Mouse (Mus musculus) stomach, postnatal 0 days (tissue): ENCODE data around the gene Bnip1. TPM values are rescaled to one million over a fixed set of nuclear protein-coding genes. Genes with fewer than 3 reads are reported as not detected.

Experiments
- ATAC-seq: fragments of 200-750 bp; cut with Nextera tagmentation; 2 replicates; pipeline ENCODE4 v1.8.0; 2017; ENCODE audit not compliant: low FRiP score, low TSS enrichment
- DNase-seq: peaks from one replicate; pipeline ENCODE4 v3.0.0-alpha.2; 2016; ENCODE audit warnings: low spot score
- H3K27ac ChIP-seq: fragments of 300-500 bp; sonication (generic); replicated peaks from 2 replicates; pipeline ENCODE4 v1.5.1; 2014; ENCODE audit warnings: mild to moderate bottlenecking, control low read depth
- H3K27me3 ChIP-seq: fragments of 300-500 bp; sonication (generic); 2 replicates; pipeline ENCODE4 v1.6.1; 2014; ENCODE audit warnings: low read length; ENCODE audit not compliant: control insufficient read depth, insufficient read depth
- H3K36me3 ChIP-seq: fragments of 300-500 bp; sonication (generic); 2 replicates; pipeline ENCODE4 v1.6.1; 2014; ENCODE audit warnings: low read length, mixed read lengths; ENCODE audit not compliant: control insufficient read depth, insufficient read depth
- H3K4me1 ChIP-seq: fragments of 300-500 bp; sonication (generic); replicated peaks from 2 replicates; pipeline ENCODE4 v1.6.1; 2014; ENCODE audit warnings: antibody characterized with exemption; ENCODE audit not compliant: control insufficient read depth, insufficient read depth
- H3K4me2 ChIP-seq: fragments of 300-500 bp; sonication (generic); replicated peaks from 2 replicates; pipeline ENCODE4 v1.6.1; 2014; ENCODE audit warnings: low read depth, mild to moderate bottlenecking, control low read depth, moderate library complexity
- H3K4me3 ChIP-seq: fragments of 300-500 bp; sonication (generic); 2 replicates; pipeline ENCODE4 v1.5.1; 2014; ENCODE audit warnings: low read depth, low read length, control low read depth
- H3K9ac ChIP-seq: fragments of 300-500 bp; sonication (generic); 2 replicates; pipeline ENCODE4 v1.6.1; 2014; ENCODE audit warnings: mild to moderate bottlenecking, low read length, control low read depth, mixed read lengths
- H3K9me3 ChIP-seq: fragments of 300-500 bp; sonication (generic); 2 replicates; pipeline ENCODE4 v1.6.1; 2016; ENCODE audit warnings: low read length; ENCODE audit not compliant: control insufficient read depth
- CTCF ChIP-seq: IDR thresholded peaks from 2 replicates; pipeline ENCODE4 v1.5.1; 2016; ENCODE audit warnings: antibody characterized with exemption, low read depth, mild to moderate bottlenecking, moderate library complexity
- EP300 ChIP-seq: optimal IDR thresholded peaks from 2 replicates; pipeline ENCODE3; 2016; ENCODE audit warnings: antibody characterized with exemption
- WGBS: fragments of 180-500 bp; shearing (Covaris S2); extraction: QIAGEN DNeasy Blood & Tissue Kit; methylation state at CpG from one replicate; pipeline ENCODE4 v1.1.7; 2014; 5-methylcytosine and 5-hydroxymethylcytosine counted together
- polyA plus RNA-seq: library from polyadenylated mRNA; unstranded; fragments of >200 nt; fragmentation: Nextera tagmentation; extraction: Ambion mirVana; gene quantifications from 2 replicates; pipeline ENCODE4 v1.2.1, GENCODE M21; 2015

Bnip1 gene
- polyA plus RNA-seq, 1 experiment from 2014 or later = 33.9 TPM

DNA sequence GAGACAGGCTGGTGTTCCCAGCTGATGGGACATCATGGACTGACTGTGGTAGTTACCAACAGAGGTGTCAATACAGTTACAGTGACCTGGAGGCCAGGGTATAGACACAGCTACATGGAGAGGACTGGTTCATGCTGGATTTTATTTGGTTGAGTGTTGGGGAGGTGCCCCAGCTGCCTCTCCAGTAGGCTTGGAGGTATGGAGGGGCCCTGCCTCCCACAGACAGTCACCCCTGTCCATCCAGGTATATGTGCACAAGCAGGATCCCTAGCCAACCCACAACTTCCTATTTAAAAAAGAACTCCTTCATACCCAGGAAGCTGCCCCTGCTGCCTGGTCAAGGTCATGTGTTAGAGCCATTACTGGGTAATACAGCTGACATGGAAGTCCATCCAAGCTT lies 36.9 kb downstream of the Bnip1 start:
- Histone ChIP-seq H3K9ac (no peak overlapping the region), H3K9me3 (no peaks in the 10 kb centered on the region)
- ATAC-seq = no peak

DNA sequence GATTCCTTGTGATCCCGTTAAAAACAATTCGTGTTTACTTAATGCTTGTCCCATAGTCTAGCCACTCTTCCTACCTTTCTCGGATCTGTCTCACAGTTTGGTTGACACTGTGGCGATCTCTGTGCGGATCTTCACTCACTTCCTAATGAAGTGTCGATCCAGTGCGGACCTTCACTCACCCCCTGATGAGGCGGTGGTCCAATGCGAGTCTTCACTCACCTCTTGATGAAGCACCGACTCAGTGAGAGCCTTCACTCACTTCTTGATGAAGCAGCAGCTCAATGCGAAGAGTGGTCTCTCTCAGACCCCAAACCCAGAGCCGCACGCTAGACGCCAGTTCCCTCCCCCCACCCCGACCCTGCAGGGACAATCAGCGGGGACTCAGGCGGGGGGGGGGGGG lies 45.3 kb downstream of the Bnip1 start:
- 70% methylated on average over 15 of the region's 17 CpGs for WGBS
- DNase-seq = no peak
- TF ChIP-seq EP300 = no peak
- no peak for TF ChIP-seq CTCF
- Histone ChIP-seq H3K4me3 (no peak overlapping the region), H3K4me2 (no peak overlapping the region), H3K9me3 (0 out of 2 replicates have a peak, but pooled peaks cover 3% of the 10 kb centered on the region), H3K4me1 (no peaks in the 10 kb centered on the region), H3K27me3 (no peaks in the 10 kb centered on the region), H3K27ac (no peak overlapping the region), H3K36me3 (no peaks in the 10 kb centered on the region), H3K9ac (no peak overlapping the region)
- no peak for ATAC-seq

More for the DNA sequence above, 36.9 kb downstream of the Bnip1 start:
- Histone ChIP-seq H3K4me3 (no peak overlapping the region), H3K27ac (no peak overlapping the region), H3K4me1 (no peaks in the 10 kb centered on the region), H3K4me2 (no peak overlapping the region), H3K36me3 (no peaks in the 10 kb centered on the region), H3K27me3 (no peaks in the 10 kb centered on the region)
- TF ChIP-seq CTCF = no peak
- TF ChIP-seq EP300 = no peak
- no peak for DNase-seq

DNA sequence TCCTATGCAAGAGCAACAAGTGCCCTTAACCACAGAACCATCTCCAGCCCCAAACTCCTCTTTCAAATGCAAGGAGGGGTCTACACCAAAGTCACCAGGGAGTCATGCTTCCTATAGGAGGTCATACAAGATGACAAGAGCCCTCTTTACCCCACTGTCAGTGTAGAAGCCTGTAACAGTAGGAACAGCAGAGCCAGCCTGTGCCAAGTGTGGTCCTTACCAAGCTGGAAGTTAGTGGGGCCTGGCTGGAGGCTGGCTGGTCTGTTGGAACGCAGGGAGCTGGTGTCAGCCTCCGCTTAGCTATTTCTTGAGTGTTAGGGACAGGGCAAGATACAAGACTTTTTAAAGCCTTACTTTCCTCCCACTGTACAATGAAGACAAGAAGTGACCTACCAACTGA lies 52.9 kb downstream of the Bnip1 start:
- H3K9me3 ChIP-seq = 0 out of 2 replicates have a peak, but pooled peaks cover 3% of the 10 kb centered on the region
- 71% methylated on average over 2 of the region's 2 CpGs for WGBS
- peaks cover 3% of the 10 kb centered on the region for H3K27me3 ChIP-seq
- H3K27ac ChIP-seq = no peak overlapping the region
- H3K4me2 ChIP-seq = no peak overlapping the region
- no peak overlapping the region for H3K9ac ChIP-seq
- no peak overlapping the region for H3K4me3 ChIP-seq
- DNase-seq = no peak
- H3K4me1 ChIP-seq = no peaks in the 10 kb centered on the region
- no peaks in the 10 kb centered on the region for H3K36me3 ChIP-seq
- TF ChIP-seq CTCF = no peak
- TF ChIP-seq EP300 = no peak
- no peak for ATAC-seq

DNA sequence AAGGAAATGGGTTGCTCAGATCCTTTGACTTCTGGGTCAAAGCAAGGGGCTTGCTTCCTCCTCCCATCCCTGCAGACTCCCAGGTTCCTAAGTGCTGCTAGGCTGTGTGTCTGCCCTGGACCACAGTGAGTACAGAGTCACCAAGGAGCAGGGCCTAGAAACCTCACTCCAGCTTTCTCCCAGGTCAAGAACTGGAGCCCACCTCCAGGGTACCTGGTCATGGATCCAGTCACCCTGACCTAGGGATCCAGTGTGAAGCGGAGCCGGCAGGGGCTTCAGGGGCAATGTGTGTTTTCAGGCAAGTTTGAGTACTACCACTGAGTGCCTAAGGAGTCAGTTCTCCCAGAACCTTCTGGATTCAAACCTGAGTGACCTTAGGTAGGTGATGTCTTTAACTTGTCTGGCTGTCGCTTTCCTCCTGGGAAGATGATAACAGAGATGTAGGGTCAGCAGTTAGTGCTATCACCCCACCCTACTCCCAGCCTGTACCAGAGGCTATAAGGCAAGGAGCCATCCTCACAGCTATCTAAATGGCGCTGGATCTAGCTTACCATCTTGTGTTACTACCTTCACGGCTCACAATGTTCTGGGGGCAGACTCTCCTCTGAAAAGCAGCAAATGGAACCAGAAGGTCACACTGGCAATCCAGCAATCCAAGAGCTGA lies 53.6 kb downstream of the Bnip1 start:
- H3K4me1 ChIP-seq = no peaks in the 10 kb centered on the region
- DNase-seq = no peak

DNA sequence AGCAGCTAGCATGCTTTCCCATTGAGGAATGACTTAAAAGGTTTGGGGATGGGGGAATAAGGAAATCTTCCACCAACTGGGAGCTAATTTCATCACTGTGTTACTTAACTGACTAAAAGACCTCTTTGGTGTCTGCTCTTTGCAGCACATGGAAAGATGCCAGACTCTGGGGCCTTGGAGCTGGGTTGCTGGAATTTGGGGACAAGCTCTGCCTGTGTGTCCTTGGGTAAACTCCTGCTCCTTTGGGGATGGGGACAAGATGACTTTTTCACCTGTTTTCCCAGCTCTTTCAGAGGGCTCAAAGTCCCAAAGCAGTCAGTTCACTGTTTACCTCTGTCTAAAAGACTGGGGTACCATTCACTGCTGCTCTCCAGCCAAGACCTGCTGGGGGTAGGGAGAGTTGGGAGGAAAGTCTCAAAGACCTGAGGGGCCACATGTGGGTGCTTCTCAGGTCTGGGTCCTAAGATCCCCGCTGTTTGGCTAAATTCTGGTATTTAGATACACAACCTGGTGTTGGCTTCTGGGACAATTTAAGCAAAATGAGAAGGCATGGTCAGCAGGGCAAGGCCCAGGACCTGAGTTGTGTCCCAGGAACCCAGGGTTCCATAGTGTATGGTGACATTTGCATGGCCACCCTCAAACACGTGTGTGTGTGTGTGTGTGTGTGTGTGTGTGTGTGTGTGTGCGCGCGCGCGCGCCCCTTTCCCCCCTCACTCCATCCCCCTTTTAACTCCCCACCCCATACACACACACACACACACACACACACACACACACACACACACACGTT lies 54.3 kb downstream of the Bnip1 start:
- H3K9me3 ChIP-seq = 0 out of 2 replicates have a peak, but pooled peaks cover 3% of the 10 kb centered on the region
- no peaks in the 10 kb centered on the region for H3K36me3 ChIP-seq
- 50% methylated on average over 6 of the region's 9 CpGs for WGBS
- H3K27me3 ChIP-seq = peaks cover 16% of the 10 kb centered on the region
- ATAC-seq (no peak), DNase-seq (no peak)
- H3K4me3 ChIP-seq = no peak overlapping the region
- TF ChIP-seq CTCF = no peak
- no peak for TF ChIP-seq EP300
- no peak overlapping the region for H3K4me2 ChIP-seq
- no peak overlapping the region for H3K9ac ChIP-seq
- no peak overlapping the region for H3K27ac ChIP-seq
- H3K4me1 ChIP-seq = no peaks in the 10 kb centered on the region

More for the DNA sequence above, 53.6 kb downstream of the Bnip1 start:
- no peak for TF ChIP-seq EP300
- TF ChIP-seq CTCF = no peak
- Histone ChIP-seq H3K9me3 (0 out of 2 replicates have a peak, but pooled peaks cover 3% of the 10 kb centered on the region), H3K9ac (no peak overlapping the region), H3K27me3 (peaks cover 9% of the 10 kb centered on the region), H3K4me2 (no peak overlapping the region), H3K36me3 (no peaks in the 10 kb centered on the region), H3K27ac (no peak overlapping the region), H3K4me3 (no peak overlapping the region)
- no peak for ATAC-seq
- WGBS = 71% methylated on average over 5 of the region's 5 CpGs

DNA sequence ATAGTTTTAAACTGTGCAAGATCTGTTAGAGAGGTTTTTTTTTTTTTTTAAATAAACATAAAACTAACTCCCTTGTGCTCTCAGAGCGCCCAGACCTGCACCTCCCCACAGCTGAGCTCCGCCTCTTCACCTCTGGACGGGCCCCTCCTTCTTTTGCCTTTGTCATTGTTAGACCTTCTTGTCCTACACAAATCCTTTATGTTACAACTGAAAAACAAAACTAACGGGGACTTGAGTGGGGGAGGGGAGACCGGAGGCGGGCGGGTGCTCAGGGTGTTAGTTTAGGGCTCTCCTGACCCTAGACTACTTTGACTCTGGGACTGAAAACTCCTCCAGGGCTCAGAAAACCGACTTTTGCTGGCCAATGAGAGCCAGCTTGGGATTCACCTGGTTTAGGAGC lies 55.1 kb downstream of the Bnip1 start:
- Histone ChIP-seq H3K4me1 (no peaks in the 10 kb centered on the region), H3K36me3 (no peaks in the 10 kb centered on the region), H3K27ac (no peak overlapping the region), H3K4me3 (no peak overlapping the region), H3K9ac (no peak overlapping the region), H3K9me3 (0 out of 2 replicates have a peak, but pooled peaks cover under 1% of the 10 kb centered on the region), H3K4me2 (no peak overlapping the region), H3K27me3 (peaks cover 21% of the 10 kb centered on the region)
- DNase-seq (no peak), ATAC-seq (no peak)
- TF ChIP-seq EP300 (no peak), CTCF (no peak)
- WGBS = 19% methylated on average over 8 of the region's 8 CpGs
